In the genomic region with DNA sequence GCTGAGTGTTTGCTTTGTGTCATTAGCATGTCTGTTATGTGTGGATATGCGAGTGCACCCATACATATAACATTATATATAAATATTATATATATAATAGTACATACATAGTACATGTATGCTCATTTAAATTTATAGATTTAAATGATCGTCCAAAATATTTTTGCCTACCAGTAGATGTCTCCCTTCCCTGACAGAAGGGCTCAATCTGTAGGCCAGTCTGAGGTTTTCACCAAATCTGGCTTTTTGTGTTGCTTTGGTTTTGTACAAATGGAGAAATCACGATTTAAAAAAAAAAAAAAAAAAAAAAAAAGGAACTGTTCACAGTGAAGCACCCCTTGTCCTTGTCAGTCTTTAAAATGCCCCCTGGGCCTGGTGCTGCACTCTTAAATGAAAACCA, we compare ENCODE assay signal across 14 mouse cellular contexts.
DNase-seq lines count a peak whose midpoint lies in the region; ATAC-seq and TF ChIP-seq lines count a peak whose summit lies in the region.
"Had no signal": no experiment of that assay in that cellular context is flagged by ENCODE, and none has a peak within 500 bp of the region (broad histone marks: within the 10 kb centered on the region; RNA-seq: fewer than 3 reads in every experiment).

No protein-coding gene starts in this region.

- peak; percentile 42; the same call in 1 of the 2 replicates for ATAC-seq in frontal cortex, adult (ENCODE audit: low TSS enrichment)
- ATAC-seq in liver, postnatal 0 days, result no peak
- no peak for ATAC-seq in liver, embryonic 11.5 days (replicated peaks; ENCODE audit: low FRiP score)
- ATAC-seq: inflammation-experienced regulatory T-cells, adult 6 months had no signal

- H3K36me3 ChIP-seq in liver, postnatal 0 days (replicated peaks; ENCODE audit: insufficient read depth, low read length), result no peaks in the 10 kb centered on the region
- no peaks in the 10 kb centered on the region for H3K36me3 ChIP-seq in liver, embryonic 11.5 days (ENCODE audit: control insufficient read depth, insufficient read depth, low read length)
- H3K36me3 ChIP-seq in MEL (ENCODE audit: control insufficient read depth in 1 of 2, insufficient read depth in 2 of 2, low read length in 2 of 2), result no peaks in the 10 kb centered on the region
- H3K36me3 ChIP-seq: limb, embryonic 15.5 days; lung, embryonic 15.5 days had no signal

- no peaks in the 10 kb centered on the region for H3K9me3 ChIP-seq in liver, postnatal 0 days (ENCODE audit: low read length)
- no peaks in the 10 kb centered on the region for H3K9me3 ChIP-seq in liver, embryonic 11.5 days (ENCODE audit: control insufficient read depth, low read length)
- no peaks in the 10 kb centered on the region for H3K9me3 ChIP-seq in MEL (replicated peaks; ENCODE audit: insufficient read depth, low read length)
- H3K9me3 ChIP-seq: limb, embryonic 15.5 days; lung, embryonic 15.5 days had no signal

- no peak for TF ChIP-seq EP300 in liver, postnatal 0 days (IDR thresholded peaks at IDR 0.05; ENCODE audit: low read depth)
- no peak for TF ChIP-seq EP300 in MEL (IDR thresholded peaks at IDR 0.05; ENCODE audit: low read depth in 1 of 2, low read length in 2 of 2)

- no peak overlapping the region for H3K4me2 ChIP-seq in liver, postnatal 0 days (ENCODE audit: low read depth, low read length)
- H3K4me2 ChIP-seq in liver, embryonic 11.5 days, result no peak overlapping the region
- H3K4me2 ChIP-seq: limb, embryonic 15.5 days; lung, embryonic 15.5 days had no signal

- H3K4me1 ChIP-seq in liver, postnatal 0 days (ENCODE audit: insufficient read depth), result no peaks in the 10 kb centered on the region
- H3K4me1 ChIP-seq in liver, embryonic 11.5 days (replicated peaks; ENCODE audit: control insufficient read depth, insufficient read depth, low read length), result no peaks in the 10 kb centered on the region
- no peaks in the 10 kb centered on the region for H3K4me1 ChIP-seq in MEL (ENCODE audit: control insufficient read depth in 1 of 2, insufficient read depth in 2 of 2, low read length in 2 of 2)
- H3K4me1 ChIP-seq: limb, embryonic 15.5 days; lung, embryonic 15.5 days had no signal

- no peak for TF ChIP-seq POLR2A in MEL (IDR thresholded peaks at IDR 0.05; ENCODE audit: control insufficient read depth in 1 of 2, insufficient read depth in 1 of 2, low read depth in 1 of 2, low read length in 2 of 2, poor library complexity in 1 of 2)

- H3K27ac ChIP-seq in liver, postnatal 0 days (ENCODE audit: low read depth), result no peak overlapping the region
- no peak overlapping the region for H3K27ac ChIP-seq in liver, embryonic 11.5 days (ENCODE audit: low read depth, low read length)
- no peak overlapping the region for H3K27ac ChIP-seq in MEL (ENCODE audit: control insufficient read depth, low read depth, low read length)
- H3K27ac ChIP-seq: limb, embryonic 15.5 days; lung, embryonic 15.5 days had no signal

- no peak for DNase-seq in frontal cortex, postnatal 25 days (ENCODE audit: low spot score in 2 of 2)
- no peak for DNase-seq in liver, postnatal 0 days
- no peak for DNase-seq in liver, embryonic 11.5 days (ENCODE audit: low spot score)
- no peak for DNase-seq in MEL (ENCODE audit: low read depth, low spot score)
- peak; percentile 18 for DNase-seq in induced T-regulatory cell, adult 2 months (ENCODE audit: low read depth)
- DNase-seq in T-cell, adult 2 months (ENCODE audit: low spot score), result no peak
- DNase-seq: adrenal gland, postnatal 36 days; cerebellum, adult 11-12 months; kidney, postnatal 36 days; right cerebral cortex, postnatal 14 days had no signal

- H3K9ac ChIP-seq in liver, postnatal 0 days (replicated peaks), result no peak overlapping the region
- H3K9ac ChIP-seq in liver, embryonic 11.5 days (ENCODE audit: low read depth, low read length), result no peak overlapping the region
- H3K9ac ChIP-seq in MEL (ENCODE audit: control insufficient read depth, low read depth, low read length, poor library complexity, severe bottlenecking), result no peak overlapping the region
- H3K9ac ChIP-seq: limb, embryonic 15.5 days; lung, embryonic 15.5 days had no signal

- H3K79me2 ChIP-seq in MEL (ENCODE audit: control insufficient read depth, insufficient read depth, low read length, poor library complexity), result no peaks in the 10 kb centered on the region

- peak; percentile 36; the same call in 1 of the 2 replicates for TF ChIP-seq CTCF in liver, postnatal 0 days (IDR thresholded peaks at IDR 0.05; ENCODE audit: low read depth)
- peak in 1 of 3 experiments; percentile 25; a peak in 1 of 6 replicates for TF ChIP-seq CTCF in MEL (IDR thresholded peaks at IDR 0.05 in 2 of 3, conservative IDR thresholded peaks at IDR 0.05 in 1 of 3; ENCODE audit: control insufficient read depth in 1 of 3, insufficient read depth in 1 of 3, low read depth in 2 of 3, low read length in 3 of 3, poor library complexity in 1 of 3, severe bottlenecking in 1 of 3)

- H3K27me3 ChIP-seq in liver, postnatal 0 days (ENCODE audit: insufficient read depth, low read length), result no peaks in the 10 kb centered on the region
- H3K27me3 ChIP-seq in liver, embryonic 11.5 days (replicated peaks; ENCODE audit: control insufficient read depth, insufficient read depth, low read length), result no peaks in the 10 kb centered on the region
- no peaks in the 10 kb centered on the region; a peak in 1 of 4 replicates for H3K27me3 ChIP-seq in MEL (ENCODE audit: control insufficient read depth in 1 of 2, insufficient read depth in 2 of 2, low read length in 2 of 2)
- H3K27me3 ChIP-seq: limb, embryonic 15.5 days; lung, embryonic 15.5 days had no signal

- 52% methylated on average over 3 of the region's 3 CpGs for WGBS in liver, postnatal 0 days (ENCODE audit: insufficient replicate concordance)
- WGBS in liver, embryonic 11.5 days, result 57% methylated on average over 3 of the region's 3 CpGs

- TF ChIP-seq RAD21 in MEL (IDR thresholded peaks at IDR 0.05; ENCODE audit: low read depth, low read length), result peak; percentile 40

- no peak overlapping the region for H3K4me3 ChIP-seq in liver, postnatal 0 days (ENCODE audit: low read depth, low read length)
- H3K4me3 ChIP-seq in liver, embryonic 11.5 days (ENCODE audit: low read depth, low read length), result no peak overlapping the region
- no peak overlapping the region for H3K4me3 ChIP-seq in MEL (ENCODE audit: control insufficient read depth in 1 of 2, insufficient read depth in 1 of 2, low read depth in 2 of 2, low read length in 2 of 2)
- H3K4me3 ChIP-seq: limb, embryonic 15.5 days; lung, embryonic 15.5 days had no signal

TF ChIP-seq in MEL, 35 proteins besides CTCF, POLR2A, EP300 and RAD21:
- TF ChIP-seq SMC3 (IDR thresholded peaks at IDR 0.05; ENCODE audit: low read depth, low read length) (peak; percentile 31; the same call in 1 of the 2 replicates), TCF12 (IDR thresholded peaks at IDR 0.05; ENCODE audit: low read depth, low read length) (no peak), POLR2AphosphoS2 (IDR thresholded peaks at IDR 0.05; ENCODE audit: low read length) (no peak)
TF ChIP-seq in MEL: peak in this region for 1.
